Mouse (Mus musculus): ENCODE data around the gene Calm1. TPM values are rescaled to one million over a fixed set of nuclear protein-coding genes. Genes with fewer than 3 reads are reported as not detected.

Gene Calm1
- total and polyA plus RNA-seq, 3 experiments: 99.2 to 240 (median 224) TPM

DNA sequence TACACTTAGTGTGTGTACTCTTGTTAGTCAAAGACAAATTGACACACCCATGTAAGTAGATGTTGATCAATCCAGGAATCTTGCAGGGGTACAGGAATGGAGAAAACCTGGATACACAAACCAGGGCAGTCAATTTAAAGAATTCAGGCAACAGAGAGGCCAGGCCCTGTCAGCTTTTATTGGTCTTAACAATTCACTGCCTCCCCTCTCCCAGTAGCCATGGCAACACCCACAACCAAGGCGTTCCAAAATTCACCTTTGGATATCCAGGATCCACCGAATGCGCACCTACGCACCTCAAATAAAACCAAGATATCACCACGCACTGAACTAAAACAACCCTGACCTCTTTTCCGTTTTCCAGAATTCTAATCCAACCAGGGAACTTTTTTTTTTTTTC is 12.9 kb upstream of the Calm1 start:
- intact Hi-C loops (cut with DNase I): loop anchor here (2.0 to 10.0 kb wide), 3 partner anchors 28 to 388 kb away; partner anchors contain the start of genes Nrde2 and Ttc7b
- H3K79me2 ChIP-seq (replicated peaks; ENCODE audit: control insufficient read depth, insufficient read depth, low read length): no peaks in the 10 kb centered on the region
- H3K27me3 ChIP-seq (ENCODE audit: control insufficient read depth, insufficient read depth, low read length): no peaks in the 10 kb centered on the region
- H3K9ac ChIP-seq (ENCODE audit: low read depth, low read length): no peak overlapping the region
- whole genome bisulfite sequencing: 9% methylated on average over 6 of the region's 6 CpGs
- no peaks in the 10 kb centered on the region; the same call in 1 of the 2 replicates for H3K4me1 ChIP-seq (ENCODE audit: control insufficient read depth, insufficient read depth, low read length)
- DNase-seq: no peak
- TF ChIP-seq POLR2A (IDR thresholded peaks at IDR 0.05; ENCODE audit: insufficient read depth, low read depth, low read length) (no peak), CTCF (IDR thresholded peaks at IDR 0.05) (no peak), EP300 (IDR thresholded peaks at IDR 0.05; ENCODE audit: insufficient read depth, low read depth, low read length) (no peak)
- peak overlapping the region; percentile 98 for H3K27ac ChIP-seq
- H3K4me3 ChIP-seq: peak overlapping the region; percentile 78
- H3K36me3 ChIP-seq (ENCODE audit: control insufficient read depth, insufficient read depth, low read length): no peaks in the 10 kb centered on the region

DNA sequence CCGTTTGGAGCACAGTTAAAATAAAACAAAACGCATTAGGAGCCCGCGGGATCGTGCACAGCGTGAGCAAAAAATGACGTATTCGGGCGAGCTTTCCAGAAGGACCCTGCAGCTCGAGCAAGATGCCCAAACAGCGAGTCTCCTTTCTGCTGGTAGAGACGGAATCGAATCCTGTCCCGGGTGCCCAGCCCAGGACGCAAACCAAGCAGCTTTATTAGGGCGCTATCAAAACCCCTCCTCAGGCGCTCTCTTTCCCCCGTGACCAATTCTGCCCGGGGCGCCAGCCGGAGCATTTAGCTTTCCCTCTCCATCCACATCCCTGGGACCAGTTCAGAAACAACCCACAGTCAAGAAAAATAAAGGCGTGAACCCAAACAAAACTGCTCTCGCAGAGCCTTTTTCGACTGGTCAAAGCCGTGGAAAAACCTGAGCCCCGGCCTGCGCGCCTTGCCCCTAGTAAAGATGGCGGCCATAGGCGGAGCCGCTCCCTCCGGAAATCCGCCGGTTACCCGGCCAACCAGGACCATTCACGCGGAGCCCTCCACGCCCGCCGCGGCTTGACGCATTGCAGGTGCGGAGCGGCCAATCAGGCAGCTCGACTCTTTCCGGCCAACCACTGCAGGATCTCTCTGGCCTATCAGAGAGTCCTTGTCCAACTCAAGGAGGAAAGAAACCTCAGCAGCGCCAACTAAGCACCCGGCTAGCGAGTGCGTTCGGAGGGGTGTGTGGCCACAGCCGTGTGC is 12.1 kb upstream of the Calm1 start:
- Histone ChIP-seq H3K9ac (ENCODE audit: low read depth, low read length) (peak overlapping the region; percentile 90), H3K79me2 (replicated peaks; ENCODE audit: control insufficient read depth, insufficient read depth, low read length) (no peaks in the 10 kb centered on the region), H3K27ac (peak overlapping the region; percentile 98), H3K36me3 (ENCODE audit: control insufficient read depth, insufficient read depth, low read length) (no peaks in the 10 kb centered on the region), H3K4me3 (peak overlapping the region; percentile 78), H3K27me3 (ENCODE audit: control insufficient read depth, insufficient read depth, low read length) (no peaks in the 10 kb centered on the region), H3K4me1 (ENCODE audit: control insufficient read depth, insufficient read depth, low read length) (no peaks in the 10 kb centered on the region; the same call in 1 of the 2 replicates)
- WGBS: under 1% methylated on average over 52 of the region's 52 CpGs
- intact Hi-C loops (cut with DNase I): loop anchor here (2.0 to 10.0 kb wide), 3 partner anchors 28 to 388 kb away; partner anchors contain the start of genes Nrde2 and Ttc7b
- peak; percentile 97 to 99 for DNase-seq
- TF ChIP-seq CTCF (IDR thresholded peaks at IDR 0.05): peak; percentile 22
- TF ChIP-seq POLR2A (IDR thresholded peaks at IDR 0.05; ENCODE audit: insufficient read depth, low read depth, low read length): peak; percentile 90
- peak; percentile 79; the same call in 1 of the 2 replicates for TF ChIP-seq EP300 (IDR thresholded peaks at IDR 0.05; ENCODE audit: insufficient read depth, low read depth, low read length)

DNA sequence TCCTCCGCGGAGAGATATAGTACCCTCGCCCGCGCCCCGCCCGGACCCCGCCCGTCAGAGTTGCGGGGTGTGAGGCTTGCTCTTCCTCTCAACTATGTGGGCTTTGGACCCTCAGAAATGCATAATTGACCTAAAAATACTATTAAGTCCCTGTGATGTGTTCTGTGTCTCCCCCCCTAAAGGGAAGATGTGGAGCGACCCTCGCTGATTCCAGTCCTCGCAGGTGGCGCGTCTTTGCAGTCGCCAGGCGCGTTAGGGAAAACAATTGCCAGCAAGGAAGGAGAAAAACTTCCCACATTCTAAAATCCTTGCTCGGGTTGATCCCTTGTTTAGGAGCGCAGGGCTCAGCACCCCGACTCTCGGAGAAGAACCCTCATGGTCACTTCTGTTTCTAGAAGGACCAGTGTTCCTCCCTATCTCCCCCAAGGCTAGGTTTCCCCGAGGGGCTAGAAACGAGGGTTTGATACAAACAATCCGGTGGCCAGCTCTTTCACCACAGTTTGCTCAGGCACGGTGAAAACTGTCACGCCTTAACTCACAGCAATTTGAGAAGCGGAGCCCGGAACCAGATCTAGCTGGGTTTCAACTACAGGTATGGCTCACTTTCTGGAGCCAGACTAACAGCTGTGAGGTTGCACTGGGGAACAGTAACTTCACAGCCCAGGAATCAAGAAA is 11.3 kb upstream of the Calm1 start:
- no peaks in the 10 kb centered on the region; the same call in 1 of the 2 replicates for H3K4me1 ChIP-seq (ENCODE audit: control insufficient read depth, insufficient read depth, low read length)
- H3K9ac ChIP-seq (ENCODE audit: low read depth, low read length): peak overlapping the region; percentile 73
- intact Hi-C loops (cut with DNase I): loop anchor here (1.0 to 10.0 kb wide), 4 partner anchors 11 to 387 kb away; partner anchors contain the start of genes Calm1, Nrde2 and Ttc7b
- no peaks in the 10 kb centered on the region for H3K36me3 ChIP-seq (ENCODE audit: control insufficient read depth, insufficient read depth, low read length)
- no peak for DNase-seq
- H3K27ac ChIP-seq: peak overlapping the region; percentile 98
- H3K27me3 ChIP-seq (ENCODE audit: control insufficient read depth, insufficient read depth, low read length): no peaks in the 10 kb centered on the region
- no peaks in the 10 kb centered on the region for H3K79me2 ChIP-seq (replicated peaks; ENCODE audit: control insufficient read depth, insufficient read depth, low read length)
- H3K4me3 ChIP-seq: peak overlapping the region; percentile 78
- WGBS: 2% methylated on average over 29 of the region's 29 CpGs
- TF ChIP-seq EP300 (IDR thresholded peaks at IDR 0.05; ENCODE audit: insufficient read depth, low read depth, low read length) (no peak), POLR2A (IDR thresholded peaks at IDR 0.05; ENCODE audit: insufficient read depth, low read depth, low read length) (no peak; the same call in 1 of the 2 replicates), CTCF (IDR thresholded peaks at IDR 0.05) (no peak)

DNA sequence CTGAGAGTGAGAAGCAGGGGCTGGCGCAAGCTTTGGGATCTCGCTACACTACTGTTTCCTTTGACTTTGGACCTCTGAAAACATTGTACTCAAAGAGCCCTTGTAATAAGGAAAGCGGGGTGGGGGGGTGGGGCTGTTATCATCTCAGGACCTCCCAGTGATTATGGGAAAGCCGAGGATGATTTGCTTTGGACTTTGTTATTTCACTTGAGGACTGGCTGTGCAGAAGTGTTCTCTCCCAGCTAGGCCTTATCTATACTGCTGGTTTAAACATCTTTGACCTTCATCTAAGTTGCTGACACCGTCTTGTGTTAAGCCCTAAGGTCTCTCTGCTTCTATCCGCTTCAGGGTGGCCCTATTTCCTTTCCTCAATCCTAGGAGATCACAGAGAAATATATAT is 8.4 kb upstream of the Calm1 start:
- no peak for DNase-seq

DNA sequence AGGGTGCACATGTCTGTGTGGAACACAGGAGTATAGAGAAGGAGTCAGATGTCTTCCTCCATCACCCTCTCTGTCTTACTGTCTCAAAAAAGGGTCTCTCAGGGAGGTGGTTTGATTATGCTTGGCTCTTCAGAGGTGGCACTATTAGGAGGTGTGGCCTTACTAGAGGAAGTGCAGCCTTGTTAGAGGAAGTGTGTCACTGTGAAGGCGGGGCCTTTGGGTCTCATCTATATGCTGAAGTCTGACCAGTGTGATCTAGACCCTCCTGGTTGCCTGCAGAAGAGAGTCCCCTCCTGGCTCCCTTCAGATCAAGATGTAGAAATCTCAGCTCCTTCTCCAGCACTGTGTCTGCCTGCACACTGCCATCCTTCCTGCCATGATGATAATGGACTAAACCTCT is 5.1 kb upstream of the Calm1 start:
- Histone ChIP-seq H3K79me2 (replicated peaks; ENCODE audit: control insufficient read depth, insufficient read depth, low read length) (no peaks in the 10 kb centered on the region), H3K4me3 (no peak overlapping the region), H3K4me1 (ENCODE audit: control insufficient read depth, insufficient read depth, low read length) (no peaks in the 10 kb centered on the region), H3K9ac (ENCODE audit: low read depth, low read length) (no peak overlapping the region), H3K27ac (no peak overlapping the region), H3K27me3 (ENCODE audit: control insufficient read depth, insufficient read depth, low read length) (no peaks in the 10 kb centered on the region), H3K36me3 (ENCODE audit: control insufficient read depth, insufficient read depth, low read length) (no peaks in the 10 kb centered on the region)
- intact Hi-C loops (cut with DNase I): no loop called here
- DNase-seq: no peak
- TF ChIP-seq POLR2A (IDR thresholded peaks at IDR 0.05; ENCODE audit: insufficient read depth, low read depth, low read length) (no peak), EP300 (IDR thresholded peaks at IDR 0.05; ENCODE audit: insufficient read depth, low read depth, low read length) (no peak)
- WGBS: 88% methylated on average over 1 of the region's 1 CpGs

More for the DNA sequence above, 8.4 kb upstream of the Calm1 start:
- no peak for TF ChIP-seq POLR2A (IDR thresholded peaks at IDR 0.05; ENCODE audit: insufficient read depth, low read depth, low read length)
- TF ChIP-seq EP300 (IDR thresholded peaks at IDR 0.05; ENCODE audit: insufficient read depth, low read depth, low read length): no peak
- TF ChIP-seq CTCF (IDR thresholded peaks at IDR 0.05): no peak
- Histone ChIP-seq H3K9ac (ENCODE audit: low read depth, low read length) (no peak overlapping the region), H3K4me1 (ENCODE audit: control insufficient read depth, insufficient read depth, low read length) (no peaks in the 10 kb centered on the region), H3K27ac (no peak overlapping the region), H3K27me3 (ENCODE audit: control insufficient read depth, insufficient read depth, low read length) (no peaks in the 10 kb centered on the region), H3K79me2 (replicated peaks; ENCODE audit: control insufficient read depth, insufficient read depth, low read length) (no peaks in the 10 kb centered on the region), H3K4me3 (no peak overlapping the region), H3K36me3 (ENCODE audit: control insufficient read depth, insufficient read depth, low read length) (no peaks in the 10 kb centered on the region)
- WGBS: 76% methylated on average over 6 of the region's 6 CpGs
- intact Hi-C loops (cut with DNase I): no loop called here
